Mouse (Mus musculus) heart, postnatal 0 days (tissue): ENCODE data around the gene Gm26920.

Source experiments
- CTCF ChIP-seq: IDR thresholded peaks from 2 replicates; pipeline ENCODE4 v1.5.1; 2016; ENCODE audit warnings: antibody characterized with exemption, control low read depth, low read depth
- EP300 ChIP-seq: IDR thresholded peaks from 2 replicates; pipeline ENCODE4 v1.6.1; 2016; ENCODE audit warnings: antibody characterized with exemption, low read depth

DNA sequence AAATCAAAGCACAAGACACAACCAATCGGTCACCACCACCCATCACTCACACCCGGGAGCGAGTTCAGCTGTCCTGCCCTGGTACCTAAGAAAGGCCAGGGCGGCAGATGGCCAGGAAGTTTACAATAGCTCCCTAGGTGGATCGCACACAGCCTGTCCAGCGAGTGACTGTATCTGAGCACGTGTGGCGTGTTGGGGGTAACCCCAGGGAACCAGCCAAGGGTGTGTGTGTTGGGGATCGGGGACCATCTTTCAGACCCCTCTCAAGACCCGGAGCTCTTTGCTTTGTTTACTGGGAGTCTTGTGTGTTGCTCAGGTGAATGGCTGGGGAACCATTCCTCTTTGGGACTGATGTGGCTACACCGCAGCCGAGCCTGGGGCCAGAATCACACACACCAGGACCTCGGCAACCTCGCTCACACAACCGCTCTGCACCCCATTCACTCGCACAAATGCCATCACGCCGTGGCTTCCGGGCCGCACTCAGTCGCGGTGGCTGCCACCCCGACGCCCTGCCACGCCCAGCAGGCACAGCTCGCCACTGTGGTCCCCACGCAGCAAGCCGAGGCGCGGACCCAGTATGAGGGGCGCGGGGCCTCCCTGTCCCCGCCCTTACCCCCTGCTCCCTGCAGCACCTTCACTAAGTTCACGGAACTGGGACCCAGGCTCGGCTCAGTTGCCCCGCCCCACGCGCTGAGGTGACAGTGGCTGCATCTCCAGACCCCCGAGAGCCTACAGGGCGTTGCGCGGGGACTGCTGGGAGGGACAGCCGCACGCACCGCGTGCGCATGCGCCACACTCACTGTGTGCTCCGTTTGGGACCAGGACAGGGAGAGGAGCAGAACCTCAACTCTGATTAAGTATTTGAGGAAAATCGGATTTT is 17.8 kb downstream of the Gm26920 start, which contains the start of gene Zfp82:
- no peak for TF ChIP-seq CTCF
- TF ChIP-seq EP300, result no peak
